Mouse (Mus musculus) embryonic facial prominence, embryonic 12.5 days (tissue): ENCODE results near the gene Wrap73. TPM values are rescaled to one million over a fixed set of nuclear protein-coding genes. Genes with fewer than 3 reads are reported as not detected.

Experiments used
- polyA plus RNA-seq: library from polyadenylated mRNA; unstranded; fragments of >200 nt; fragmentation: Nextera tagmentation; extraction: Ambion mirVana; gene quantifications from 2 replicates; pipeline ENCODE4 v1.2.1, GENCODE M21; 2016

Gene Wrap73
- polyA plus RNA-seq, 1 experiment from 2014 or later = 49.8 TPM

Other genes with a start within 250 kb of the Wrap73 start
- gene A430005L14Rik, start 185.1 kb upstream of the Wrap73 start, polyA plus RNA-seq = 79.5 and 82.0 TPM in 2 replicates
- 14.8 and 15.5 TPM in 2 replicates for gene Dffb, start 167.2 kb upstream of the Wrap73 start, polyA plus RNA-seq
- 19.2 and 19.8 TPM in 2 replicates for gene Cep104, start 167.2 kb upstream of the Wrap73 start, polyA plus RNA-seq
- 36.0 and 36.8 TPM in 2 replicates for gene Lrrc47, start 130.6 kb upstream of the Wrap73 start, polyA plus RNA-seq
- gene Smim1, start 116.1 kb upstream of the Wrap73 start, polyA plus RNA-seq = 9.3 and 10.1 TPM in 2 replicates
- gene Ccdc27, start 99.7 kb upstream of the Wrap73 start, polyA plus RNA-seq = not detected in 2 replicates
- 1.5 and 2.3 TPM in 2 replicates for gene Trp73, start 2.2 kb upstream of the Wrap73 start, polyA plus RNA-seq
- 144 and 146 TPM in 2 replicates for gene Tprgl, start 18.3 kb downstream of the Wrap73 start, polyA plus RNA-seq
- 60.5 and 63.2 TPM in 2 replicates for gene Megf6, start 28.4 kb downstream of the Wrap73 start, polyA plus RNA-seq
- 6.0 TPM in 2 replicates for gene Arhgef16, start 159.3 kb downstream of the Wrap73 start, polyA plus RNA-seq
- not detected in 2 replicates for gene B230104I21Rik, start 193.8 kb downstream of the Wrap73 start, polyA plus RNA-seq